Mouse (Mus musculus) C2C12 (cell line): Measurements from ENCODE around the gene Ptx3.

Experiments used
- CEBPB ChIP-seq: IDR thresholded peaks from one replicate; pipeline ENCODE4 v1.6.1; 2011; ENCODE audit warnings: low read depth, mild to moderate bottlenecking, control low read depth, moderate library complexity
- CTCF ChIP-seq: IDR thresholded peaks from one replicate; pipeline ENCODE4 v1.5.1; 2011; ENCODE audit not compliant: control insufficient read depth, insufficient read depth, insufficient read length
- FOSL1 ChIP-seq: IDR thresholded peaks from one replicate; pipeline ENCODE4 v1.8.0; 2011; ENCODE audit warnings: mild to moderate bottlenecking, low read length; ENCODE audit not compliant: poor library complexity, insufficient read depth, severe bottlenecking
- MAX ChIP-seq: IDR thresholded peaks from one replicate; pipeline ENCODE4 v1.6.1; 2011; ENCODE audit warnings: mild to moderate bottlenecking, control low read depth
- MYOD1 ChIP-seq: IDR thresholded peaks from one replicate; pipeline ENCODE4 v1.6.1; 2011; ENCODE audit warnings: low read depth; ENCODE audit not compliant: control insufficient read depth, insufficient read length
- MYOG ChIP-seq: IDR thresholded peaks from one replicate; pipeline ENCODE4 v1.6.1; 2011; ENCODE audit not compliant: control insufficient read depth, insufficient read length; ENCODE audit errors: extremely low read depth
- USF1 ChIP-seq: IDR thresholded peaks from one replicate; pipeline ENCODE4 v1.6.1; 2011; ENCODE audit warnings: low read depth, mild to moderate bottlenecking, control low read depth, moderate library complexity

DNA sequence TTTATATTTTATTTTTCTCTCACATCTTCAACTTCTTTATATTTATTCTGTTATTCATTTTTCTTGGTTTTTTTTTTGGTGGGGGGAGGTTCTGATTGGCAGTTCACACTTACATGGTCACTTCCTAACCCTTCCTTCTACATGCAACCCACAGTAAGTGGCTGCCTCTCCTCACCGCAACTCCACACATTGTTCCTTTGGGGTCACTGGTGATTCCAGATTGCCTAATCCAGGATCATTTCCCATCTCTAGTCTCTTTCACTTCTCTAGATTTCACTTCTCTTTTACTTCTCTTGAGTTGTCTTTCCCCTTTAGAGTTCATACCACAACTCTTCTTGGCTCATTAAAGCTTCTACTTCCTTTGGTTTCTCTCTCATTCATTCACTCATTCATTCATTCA, 6.2 kb upstream of the Ptx3 start:
- no peak for TF ChIP-seq CTCF
- no peak for TF ChIP-seq MYOG
- no peak for TF ChIP-seq FOSL1
- TF ChIP-seq MAX = no peak
- TF ChIP-seq CEBPB = no peak
- no peak for TF ChIP-seq USF1
- TF ChIP-seq MYOD1 = no peak
